Mouse (Mus musculus): ENCODE data around the gene Tspan15.

The Tspan15 gene

GRCm38 (mm10) chr10:62230708-62231394 is at the start of gene Tspan15:
TSS of gene Tspan15 (minus strand) at chr10:62231251.
- DNase-seq (ENCODE audit: extremely low spot score) = peak; percentile 98

GRCm38 (mm10) chr10:62279671-62280070 is 48.6 kb upstream of the Tspan15 start:
- DNase-seq (ENCODE audit: extremely low spot score) = no peak

GRCm38 (mm10) chr10:62279066-62279465 is 48.0 kb upstream of the Tspan15 start:
- DNase-seq (ENCODE audit: extremely low spot score) = no peak

- DNase-seq (ENCODE audit: extremely low spot score) = no peak
Observed at GRCm38 (mm10) chr10:62277499-62278293, 46.6 kb upstream of the Tspan15 start.

- peak; percentile 72 for DNase-seq (ENCODE audit: extremely low spot score)
Observed at GRCm38 (mm10) chr10:62275235-62275634, 44.2 kb upstream of the Tspan15 start.

- no peak for DNase-seq (ENCODE audit: extremely low spot score)
Observed at GRCm38 (mm10) chr10:62269278-62269677, 38.2 kb upstream of the Tspan15 start.

- DNase-seq (ENCODE audit: extremely low spot score) = no peak
Observed at GRCm38 (mm10) chr10:62264299-62264698, 33.2 kb upstream of the Tspan15 start.

GRCm38 (mm10) chr10:62261115-62261886 is 30.2 kb upstream of the Tspan15 start:
- peak; percentile 92 for DNase-seq (ENCODE audit: extremely low spot score)

- DNase-seq (ENCODE audit: extremely low spot score) = no peak
Observed at GRCm38 (mm10) chr10:62258298-62258697, 27.2 kb upstream of the Tspan15 start.

- no peak for DNase-seq (ENCODE audit: extremely low spot score)
Observed at GRCm38 (mm10) chr10:62252496-62253235, 21.6 kb upstream of the Tspan15 start.

- no peak for DNase-seq (ENCODE audit: extremely low spot score)
Observed at GRCm38 (mm10) chr10:62252000-62252488, 21.0 kb upstream of the Tspan15 start, which contains the start of gene Tacr2. TSS of gene Tacr2 (plus strand) at chr10:62252438.

- DNase-seq (ENCODE audit: extremely low spot score) = no peak
Observed at GRCm38 (mm10) chr10:62247815-62248214, 16.8 kb upstream of the Tspan15 start.

GRCm38 (mm10) chr10:62247156-62247555 is 16.1 kb upstream of the Tspan15 start:
- no peak for DNase-seq (ENCODE audit: extremely low spot score)

- no peak for DNase-seq (ENCODE audit: extremely low spot score)
Observed at GRCm38 (mm10) chr10:62244067-62244466, 13.0 kb upstream of the Tspan15 start.

GRCm38 (mm10) chr10:62242896-62243295 is 11.8 kb upstream of the Tspan15 start:
- peak; percentile 42 for DNase-seq (ENCODE audit: extremely low spot score)

GRCm38 (mm10) chr10:62242358-62242757 is 11.3 kb upstream of the Tspan15 start:
- no peak for DNase-seq (ENCODE audit: extremely low spot score)

GRCm38 (mm10) chr10:62239270-62239669 is 8.2 kb upstream of the Tspan15 start:
- DNase-seq (ENCODE audit: extremely low spot score) = no peak

GRCm38 (mm10) chr10:62238688-62239087 is 7.6 kb upstream of the Tspan15 start:
- DNase-seq (ENCODE audit: extremely low spot score) = no peak

- no peak for DNase-seq (ENCODE audit: extremely low spot score)
Observed at GRCm38 (mm10) chr10:62237205-62237604, 6.2 kb upstream of the Tspan15 start.

GRCm38 (mm10) chr10:62236165-62236564 is 5.1 kb upstream of the Tspan15 start:
- no peak for DNase-seq (ENCODE audit: extremely low spot score)

GRCm38 (mm10) chr10:62231811-62232210 is 760 bp upstream of the Tspan15 start:
- no peak for DNase-seq (ENCODE audit: extremely low spot score)
